Mouse (Mus musculus) E14TG2a.4 (cell line): ENCODE results near the gene Phf2.
"Not testable (repeated sequence)": the region's sequence is repeated elsewhere in the genome, so short reads cannot be mapped to it uniquely, and the experiment has no call there.

Source experiments
- H3K27me3 ChIP-seq: 2 replicates; pipeline ENCODE4 v1.6.1; 2014; ENCODE audit warnings: low read length, control low read depth; ENCODE audit not compliant: insufficient read depth
- H3K36me3 ChIP-seq: 2 replicates; pipeline ENCODE4 v1.6.1; 2014; ENCODE audit warnings: low read length, control low read depth; ENCODE audit not compliant: insufficient read depth
- H3K4me1 ChIP-seq: replicated peaks from 2 replicates; pipeline ENCODE4 v1.6.1; 2014; ENCODE audit warnings: low read depth, low read length, control low read depth
- H3K4me3 ChIP-seq: replicated peaks from 2 replicates; pipeline ENCODE4 v1.5.1; 2014; ENCODE audit warnings: mild to moderate bottlenecking, low read length
- H3K9me3 ChIP-seq: 2 replicates; pipeline ENCODE4 v1.6.1; 2014; ENCODE audit warnings: low read length, control low read depth
- CTCF ChIP-seq: conservative IDR thresholded peaks from 2 replicates; pipeline ENCODE4 v1.5.1; 2014; ENCODE audit warnings: low read length
- NANOG ChIP-seq: IDR thresholded peaks from 2 replicates; pipeline ENCODE4 v1.6.1; 2014; ENCODE audit warnings: borderline replicate concordance, low read length, mixed read lengths
- POU5F1 ChIP-seq: IDR thresholded peaks from 2 replicates; pipeline ENCODE4 v1.6.1; 2014; ENCODE audit warnings: low read length, borderline replicate concordance

Gene Phf2

GRCm38 (mm10) chr13:48830528-48831250, 40.2 kb downstream of the Phf2 start:
- no peaks in the 10 kb centered on the region for H3K4me1 ChIP-seq

DNA sequence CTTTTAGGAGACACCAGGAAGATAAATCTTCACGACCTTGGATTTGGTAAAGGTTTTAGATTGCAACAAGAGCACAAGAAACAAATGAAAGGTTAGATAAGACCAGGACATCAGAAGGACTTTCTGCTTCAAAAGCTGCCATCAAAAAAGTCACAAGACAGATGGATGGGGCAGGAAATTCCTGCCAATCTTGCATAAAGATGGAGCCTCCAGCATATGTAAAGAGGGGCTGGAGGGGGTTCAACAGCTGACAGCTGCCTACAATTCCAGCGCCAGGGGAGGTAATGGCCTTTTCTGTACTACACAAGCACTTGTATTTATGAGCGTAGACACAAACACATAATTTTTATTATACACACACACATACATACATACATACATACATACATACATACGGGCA, 41.1 kb downstream of the Phf2 start:
- H3K27me3 ChIP-seq, result no peaks in the 10 kb centered on the region
- H3K36me3 ChIP-seq, result peaks cover 19% of the 10 kb centered on the region
- H3K4me1 ChIP-seq, result no peaks in the 10 kb centered on the region
- H3K9me3 ChIP-seq, result no peaks in the 10 kb centered on the region
- H3K4me3 ChIP-seq, result no peak overlapping the region
- no peak for TF ChIP-seq NANOG
- TF ChIP-seq CTCF, result no peak
- no peak for TF ChIP-seq POU5F1

More at GRCm38 (mm10) chr13:48830528-48831250, 40.2 kb downstream of the Phf2 start:
- Histone ChIP-seq H3K9me3 (no peaks in the 10 kb centered on the region), H3K36me3 (peaks cover 10% of the 10 kb centered on the region), H3K4me3 (no peak overlapping the region), H3K27me3 (no peaks in the 10 kb centered on the region)
- no peak for TF ChIP-seq CTCF
- no peak for TF ChIP-seq POU5F1
- TF ChIP-seq NANOG, result no peak

GRCm38 (mm10) chr13:48822871-48823270, 48.0 kb downstream of the Phf2 start:
- no peaks in the 10 kb centered on the region for H3K27me3 ChIP-seq
- no peaks in the 10 kb centered on the region for H3K9me3 ChIP-seq
- peaks cover 60% of the 10 kb centered on the region for H3K36me3 ChIP-seq
- no peaks in the 10 kb centered on the region for H3K4me1 ChIP-seq
- no peak overlapping the region for H3K4me3 ChIP-seq
- TF ChIP-seq CTCF, result no peak
- no peak for TF ChIP-seq NANOG
- no peak for TF ChIP-seq POU5F1

- H3K36me3 ChIP-seq, result peaks cover 61% of the 10 kb centered on the region
- H3K4me1 ChIP-seq, result no peaks in the 10 kb centered on the region
- no peaks in the 10 kb centered on the region for H3K27me3 ChIP-seq
- H3K9me3 ChIP-seq, result no peaks in the 10 kb centered on the region
- no peak for TF ChIP-seq CTCF
- no peak for TF ChIP-seq NANOG
- no peak for TF ChIP-seq POU5F1
- no peak overlapping the region for H3K4me3 ChIP-seq
Observed at GRCm38 (mm10) chr13:48822288-48822687, 48.6 kb downstream of the Phf2 start.

GRCm38 (mm10) chr13:48819131-48819530, 51.8 kb downstream of the Phf2 start:
- TF ChIP-seq POU5F1 (no peak), CTCF (no peak), NANOG (no peak)
- no peak overlapping the region for H3K4me3 ChIP-seq

GRCm38 (mm10) chr13:48814406-48814805, 56.5 kb downstream of the Phf2 start:
- TF ChIP-seq POU5F1 (no peak), CTCF (no peak), NANOG (no peak)
- Histone ChIP-seq H3K4me1 (peaks cover 23% of the 10 kb centered on the region), H3K9me3 (no peaks in the 10 kb centered on the region), H3K27me3 (no peaks in the 10 kb centered on the region), H3K4me3 (no peak overlapping the region), H3K36me3 (peaks cover 52% of the 10 kb centered on the region)

More at GRCm38 (mm10) chr13:48819131-48819530, 51.8 kb downstream of the Phf2 start:
- no peaks in the 10 kb centered on the region for H3K27me3 ChIP-seq
- no peaks in the 10 kb centered on the region for H3K4me1 ChIP-seq
- H3K36me3 ChIP-seq, result peaks cover 69% of the 10 kb centered on the region
- H3K9me3 ChIP-seq, result no peaks in the 10 kb centered on the region

- Histone ChIP-seq H3K4me1 (peaks cover 23% of the 10 kb centered on the region), H3K36me3 (peaks cover 25% of the 10 kb centered on the region), H3K27me3 (no peaks in the 10 kb centered on the region), H3K9me3 (no peaks in the 10 kb centered on the region), H3K4me3 (no peak overlapping the region)
- TF ChIP-seq POU5F1, result no peak
Observed at GRCm38 (mm10) chr13:48810991-48811390, 59.9 kb downstream of the Phf2 start.

DNA sequence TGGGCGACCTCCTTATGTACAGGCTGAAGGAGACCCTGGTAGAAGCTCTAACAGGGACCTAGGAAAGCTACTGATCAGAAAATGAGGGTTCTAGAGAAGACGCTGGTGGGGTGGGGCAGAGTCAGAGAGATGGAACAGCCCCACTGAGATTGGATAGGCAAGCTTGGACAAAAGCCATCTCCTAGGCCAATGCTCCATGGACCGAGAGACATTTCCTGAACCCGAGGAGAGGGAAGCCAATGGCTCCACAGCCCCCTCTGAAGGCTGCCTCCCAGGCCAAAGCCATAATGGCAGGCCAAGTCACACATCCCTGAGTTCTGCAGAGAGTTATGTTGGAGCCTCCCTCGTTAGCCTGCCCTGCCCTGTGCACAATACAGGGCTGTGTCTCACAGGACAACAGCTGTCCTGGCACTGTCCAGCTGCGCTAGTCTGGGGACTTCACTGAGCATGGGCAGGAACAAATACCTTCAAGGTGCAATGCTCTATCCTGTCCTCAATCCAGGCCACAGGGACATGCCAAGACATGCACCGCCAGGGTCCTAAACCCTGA, 60.6 kb downstream of the Phf2 start:
- Histone ChIP-seq H3K27me3 (no peaks in the 10 kb centered on the region), H3K4me1 (peaks cover 26% of the 10 kb centered on the region), H3K9me3 (no peaks in the 10 kb centered on the region), H3K36me3 (peaks cover 21% of the 10 kb centered on the region), H3K4me3 (no peak overlapping the region)
- no peak for TF ChIP-seq CTCF
- no peak for TF ChIP-seq POU5F1
- no peak for TF ChIP-seq NANOG

DNA sequence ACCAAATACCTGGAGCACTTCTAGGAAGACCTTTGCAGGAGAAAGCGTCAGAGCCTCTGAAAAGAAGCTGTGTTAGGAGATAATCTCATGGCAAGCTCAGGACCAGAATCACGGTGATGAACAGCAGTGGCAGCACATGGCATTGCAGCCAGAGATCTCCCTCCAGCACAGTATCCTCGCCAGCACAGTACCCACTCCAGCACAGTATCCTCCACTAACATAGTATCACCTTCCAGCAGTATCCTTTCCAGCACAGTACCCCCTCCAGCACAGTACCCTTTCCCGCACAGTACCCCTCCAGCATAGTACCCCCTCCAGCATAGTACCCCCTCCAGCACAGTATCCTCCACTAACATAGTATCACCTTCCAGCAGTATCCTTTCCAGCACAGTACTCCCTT, 61.3 kb downstream of the Phf2 start:
- H3K4me3 ChIP-seq, H3K9me3 ChIP-seq, H3K27me3 ChIP-seq: not testable (repeated sequence)
- H3K4me1 ChIP-seq, result peaks cover 32% of the 10 kb centered on the region
- H3K36me3 ChIP-seq, result peaks cover 14% of the 10 kb centered on the region; the same call in 1 of the 2 replicates
